Mouse (Mus musculus) spleen, adult 2 months (tissue): ENCODE data around the gene Gm6592. TPM values are rescaled to one million over a fixed set of nuclear protein-coding genes. Genes with fewer than 3 reads are reported as not detected.
"Not testable (repeated sequence)": the region's sequence is repeated elsewhere in the genome, so short reads cannot be mapped to it uniquely, and the experiment has no call there.

Source experiments
- DNase-seq, 2 experiments: peaks; one replicate each; pipeline versions ENCODE4 v3.0.0 to v3.0.0-alpha.2; 2012 to 2021; ENCODE audit warnings: low spot score in 2 of 2, low read depth in 1 of 2
- H3K27ac ChIP-seq: fragments of 200-500 bp; 2 replicates; pipeline ENCODE4 v1.5.1; 2012; ENCODE audit warnings: low read length, inconsistent platforms; ENCODE audit not compliant: insufficient read depth
- H3K27me3 ChIP-seq: fragments of 200-500 bp; 2 replicates; pipeline ENCODE4 v1.6.1; 2012; ENCODE audit warnings: mild to moderate bottlenecking, moderate library complexity, low read length, inconsistent platforms; ENCODE audit not compliant: control insufficient read depth, insufficient read depth
- H3K36me3 ChIP-seq: fragments of 200-500 bp; 2 replicates; pipeline ENCODE4 v1.6.1; 2012; ENCODE audit warnings: mild to moderate bottlenecking, low read length, inconsistent platforms; ENCODE audit not compliant: control insufficient read depth, insufficient read depth
- H3K4me1 ChIP-seq: fragments of 200-500 bp; 2 replicates; pipeline ENCODE4 v1.6.1; 2011; ENCODE audit warnings: inconsistent platforms; ENCODE audit not compliant: control insufficient read depth, insufficient read depth, insufficient read length
- H3K4me3 ChIP-seq: fragments of 200-500 bp; 2 replicates; pipeline ENCODE4 v1.5.1; 2011; ENCODE audit warnings: mild to moderate bottlenecking, inconsistent platforms; ENCODE audit not compliant: insufficient read depth, insufficient read length; ENCODE audit errors: extremely low read depth
- CTCF ChIP-seq: fragments of 200-500 bp; IDR thresholded peaks from 2 replicates; pipeline ENCODE4 v1.5.1; 2011; ENCODE audit warnings: mild to moderate bottlenecking, inconsistent platforms; ENCODE audit not compliant: insufficient read depth, insufficient read length, insufficient replicate concordance; ENCODE audit errors: extremely low read depth
- POLR2A ChIP-seq: fragments of 200-500 bp; IDR thresholded peaks from 2 replicates; pipeline ENCODE4 v1.6.1; 2011; ENCODE audit warnings: low read depth, low read length, inconsistent platforms
- WGBS: fragments of 180-500 bp; shearing (Covaris S2); methylation state at CpG from one replicate; pipeline ENCODE4 v1.1.7; 2018; 5-methylcytosine and 5-hydroxymethylcytosine counted together
- polyA plus RNA-seq: library from polyadenylated mRNA; depleted of rRNA; stranded (reverse); fragments of >200 nt; gene quantifications from 2 replicates; pipeline ENCODE4 v1.2.3, GENCODE M21; 2012; rRNA removed

The Gm6592 gene
- polyA plus RNA-seq = not detected in 2 replicates

DNA sequence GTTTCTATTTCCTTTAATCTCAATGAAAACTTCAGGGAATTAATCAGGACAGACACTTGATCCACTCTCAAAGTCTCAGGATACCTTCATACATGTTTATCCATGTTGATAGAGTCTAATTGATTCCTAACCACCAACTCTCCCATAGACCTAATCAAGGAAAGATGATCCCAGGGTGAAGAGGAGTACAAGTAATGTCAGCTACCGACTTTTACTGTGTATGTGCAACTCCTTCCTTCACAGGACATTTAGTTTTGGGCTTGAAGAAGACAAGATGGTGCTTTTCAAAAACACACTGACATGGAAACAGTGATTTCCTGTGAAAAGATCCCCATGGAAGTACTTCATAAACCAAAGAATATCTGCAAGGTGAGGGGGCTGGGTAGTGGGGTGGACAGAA lies at the start of gene Gm6592:
Gene Gm6592, plus strand, starts transcription at position 301 of the 400 bp plus-strand sequence.
- Histone ChIP-seq H3K27me3 (no peaks in the 10 kb centered on the region), H3K4me3 (no peak within 1 kb of the TSS), H3K36me3 (no peaks in the 10 kb centered on the region), H3K27ac (no peak within 1 kb of the TSS), H3K4me1 (no peaks in the 10 kb centered on the region)
- WGBS = 59% methylated on average over 1 of the region's 1 CpGs
- TF ChIP-seq POLR2A = no peak
- TF ChIP-seq CTCF = no peak
- DNase-seq = no peak

DNA sequence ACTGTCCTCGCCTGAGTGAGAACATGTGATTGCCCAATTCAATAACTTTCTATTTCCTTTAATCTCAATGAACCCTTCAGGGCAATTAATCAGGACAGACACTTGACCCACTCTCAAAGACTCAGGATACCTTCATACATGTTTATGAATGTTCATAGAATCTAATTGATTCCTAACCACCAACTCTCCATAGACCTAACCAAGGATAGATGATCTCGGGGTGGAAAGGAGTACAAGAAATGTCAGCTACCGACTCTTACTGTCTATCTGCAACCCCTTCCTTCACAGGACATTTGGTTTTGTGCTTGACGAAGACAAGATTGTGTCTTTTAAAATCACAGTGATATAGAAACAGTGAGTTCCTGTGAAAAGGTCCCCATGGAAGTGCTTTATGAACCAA lies 40.4 kb upstream of the Gm6592 start, which contains the start of gene Ssxb5:
Gene Ssxb5, plus strand, starts transcription at position 301 of the 400 bp plus-strand sequence.
- WGBS = 76% methylated on average over 4 of the region's 4 CpGs

DNA sequence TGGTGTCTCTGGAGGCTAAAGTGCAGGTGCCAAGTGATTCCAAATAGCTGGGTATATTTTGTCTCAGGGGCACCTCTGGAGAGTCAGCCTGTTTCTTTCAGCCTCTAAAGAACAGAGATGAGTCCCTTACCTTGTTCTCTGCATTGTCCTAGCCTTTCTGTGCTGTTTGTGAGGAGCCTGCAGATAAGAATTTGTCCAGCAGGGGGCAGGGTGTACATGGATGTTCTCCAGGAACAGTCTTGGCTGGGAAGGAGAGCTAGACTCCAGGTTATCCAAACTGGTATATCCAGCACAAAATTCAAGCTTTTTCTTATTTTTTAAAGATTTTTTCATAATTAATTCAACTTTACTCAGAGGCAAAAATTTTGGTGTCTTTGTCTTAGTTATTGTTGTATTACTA lies 11.8 kb upstream of the Gm6592 start:
- H3K27ac ChIP-seq = no peak overlapping the region
- no peaks in the 10 kb centered on the region for H3K27me3 ChIP-seq
- H3K4me1 ChIP-seq = no peaks in the 10 kb centered on the region
- DNase-seq = no peak
- TF ChIP-seq POLR2A (no peak), CTCF (no peak)
- H3K4me3 ChIP-seq = no peak overlapping the region
- no peaks in the 10 kb centered on the region for H3K36me3 ChIP-seq

More for the DNA sequence above, 40.4 kb upstream of the Gm6592 start, which contains the start of gene Ssxb5:
- H3K27me3 ChIP-seq, H3K36me3 ChIP-seq, DNase-seq, H3K4me3 ChIP-seq, H3K27ac ChIP-seq, H3K4me1 ChIP-seq: not testable (repeated sequence)

DNA sequence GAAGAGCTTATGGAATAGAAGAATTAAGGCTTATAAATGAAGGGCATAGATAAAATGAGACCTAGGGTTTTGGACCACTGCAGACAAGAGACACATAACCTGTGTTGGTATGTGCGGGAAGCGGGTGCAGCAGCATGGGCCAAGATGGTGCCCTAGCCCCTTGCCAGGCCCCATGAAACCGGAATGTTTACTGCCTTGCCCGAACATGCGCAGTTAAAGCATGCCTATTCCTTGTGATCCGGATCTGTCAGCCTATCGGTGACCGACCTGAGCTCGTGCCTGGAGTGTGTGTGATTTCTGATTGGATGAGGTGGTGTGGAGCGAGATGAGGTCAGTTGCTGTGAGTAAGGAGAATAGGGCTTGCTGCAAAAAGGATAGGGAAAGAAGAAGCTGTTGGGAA lies 8.7 kb downstream of the Gm6592 start:
- Histone ChIP-seq H3K27me3 (no peaks in the 10 kb centered on the region), H3K27ac (no peak overlapping the region), H3K36me3 (no peaks in the 10 kb centered on the region), H3K4me1 (no peaks in the 10 kb centered on the region), H3K4me3 (no peak overlapping the region)
- TF ChIP-seq CTCF (no peak), POLR2A (no peak)
- 89% methylated on average over 10 of the region's 10 CpGs for WGBS
- DNase-seq = no peak

DNA sequence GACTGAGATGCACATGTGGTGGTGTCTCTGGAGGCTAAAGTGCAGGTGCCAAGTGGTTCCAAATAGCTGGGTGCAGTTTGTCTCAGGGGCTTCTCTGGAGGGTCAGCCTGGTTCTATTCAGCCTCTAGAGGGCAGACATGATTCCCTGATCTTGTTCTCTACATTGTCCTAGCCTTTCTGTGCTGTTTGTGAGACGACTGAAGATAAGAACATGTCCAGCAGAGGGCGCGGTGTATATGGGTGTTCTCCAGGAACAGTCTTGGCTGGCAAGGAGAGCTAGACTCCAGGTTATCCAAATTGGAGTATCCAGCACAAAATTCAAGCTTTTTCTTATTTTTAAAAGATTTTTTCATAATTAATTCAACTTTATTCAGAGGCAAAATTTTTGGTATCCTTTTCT lies 20.5 kb downstream of the Gm6592 start:
- WGBS = 18% methylated on average over 3 of the region's 3 CpGs
- DNase-seq = peak; percentile 5 to 29
- H3K36me3 ChIP-seq = not testable (repeated sequence)

DNA sequence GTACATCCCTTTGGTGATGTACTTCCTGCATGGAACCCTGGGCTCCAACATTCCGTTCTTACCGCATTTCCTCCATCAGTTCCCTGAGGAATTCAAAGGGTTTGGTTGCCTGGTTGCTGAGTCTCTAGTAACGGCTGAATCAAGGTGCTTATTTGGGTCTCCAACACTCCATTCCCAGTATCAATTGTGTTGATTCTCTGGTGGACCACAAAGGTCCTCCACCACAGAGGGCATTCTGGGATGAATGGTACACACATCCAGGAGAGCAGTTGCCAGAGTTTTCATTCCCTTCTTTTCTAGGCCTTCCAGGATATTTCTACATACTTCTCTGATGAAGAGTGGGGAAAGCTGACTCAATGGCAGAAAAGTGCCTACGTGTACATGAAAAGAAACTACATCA lies 30.2 kb downstream of the Gm6592 start, which contains the start of gene Gm5751:
Gene Gm5751, plus strand, starts transcription at position 301 of the 400 bp plus-strand sequence.
- DNase-seq, H3K27ac ChIP-seq, H3K27me3 ChIP-seq, H3K36me3 ChIP-seq, H3K4me3 ChIP-seq, H3K4me1 ChIP-seq: not testable (repeated sequence)
- 81% methylated on average over 4 of the region's 4 CpGs for WGBS

More for the DNA sequence above, 20.5 kb downstream of the Gm6592 start:
- H3K4me3 ChIP-seq, H3K4me1 ChIP-seq, H3K27ac ChIP-seq, H3K27me3 ChIP-seq: not testable (repeated sequence)
- peak; percentile 10; the same call in 1 of the 2 replicates for TF ChIP-seq CTCF

DNA sequence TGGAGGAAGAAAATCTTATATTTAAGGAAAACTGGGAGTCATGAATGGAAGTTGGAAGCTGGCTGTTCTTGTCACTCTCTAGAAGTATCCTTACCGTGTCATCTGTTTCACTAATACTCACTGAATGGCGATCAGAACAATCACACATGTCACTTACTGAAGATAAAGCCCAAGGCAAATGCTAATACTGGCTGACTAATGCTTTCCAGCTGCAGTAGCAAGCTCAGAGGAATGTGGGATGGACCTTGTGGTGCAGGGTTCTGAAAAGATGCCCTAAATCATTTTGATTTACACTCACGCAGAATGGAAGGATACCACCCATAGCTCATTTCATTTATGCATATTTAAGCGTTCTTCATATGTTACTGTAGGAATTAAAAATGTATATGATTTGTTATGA lies 40.5 kb downstream of the Gm6592 start:
- Histone ChIP-seq H3K27ac (no peak overlapping the region), H3K36me3 (no peaks in the 10 kb centered on the region), H3K4me3 (no peak overlapping the region), H3K27me3 (no peaks in the 10 kb centered on the region), H3K4me1 (no peaks in the 10 kb centered on the region)
- WGBS = 85% methylated on average over 4 of the region's 4 CpGs
- no peak for DNase-seq
- no peak for TF ChIP-seq POLR2A
- no peak for TF ChIP-seq CTCF
